Mouse (Mus musculus): ENCODE data around the gene Spaca3. TPM values are rescaled to one million over a fixed set of nuclear protein-coding genes. Genes with fewer than 3 reads are reported as not detected.

The Spaca3 gene
- polyA plus RNA-seq, 1 experiment from 2014 or later, result not detected

- Histone ChIP-seq H3K36me3 (ENCODE audit: control insufficient read depth, insufficient read depth, low read length) (no peaks in the 10 kb centered on the region), H3K4me2 (ENCODE audit: low read length) (no peak overlapping the region), H3K27me3 (ENCODE audit: control insufficient read depth, insufficient read depth, low read length) (no peaks in the 10 kb centered on the region), H3K27ac (replicated peaks; ENCODE audit: low read depth, low read length) (no peak overlapping the region), H3K9me3 (ENCODE audit: control insufficient read depth, low read length) (no peaks in the 10 kb centered on the region), H3K9ac (replicated peaks; ENCODE audit: low read length) (no peak overlapping the region), H3K4me1 (ENCODE audit: control insufficient read depth, insufficient read depth, low read length) (0 out of 2 replicates have a peak, but pooled peaks cover 4% of the 10 kb centered on the region), H3K4me3 (replicated peaks; ENCODE audit: low read depth, low read length) (no peak overlapping the region)
- ATAC-seq (ENCODE audit: low FRiP score, low TSS enrichment) (no peak), DNase-seq (no peak)
- WGBS, result 48% methylated on average over 5 of the region's 5 CpGs
Observed at GRCm38 (mm10) chr11:80851859-80852258, 6.3 kb upstream of the Spaca3 start.

GRCm38 (mm10) chr11:80853014-80853413 lies 5.2 kb upstream of the Spaca3 start:
- Histone ChIP-seq H3K27me3 (ENCODE audit: control insufficient read depth, insufficient read depth, low read length) (no peaks in the 10 kb centered on the region), H3K4me1 (ENCODE audit: control insufficient read depth, insufficient read depth, low read length) (0 out of 2 replicates have a peak, but pooled peaks cover 4% of the 10 kb centered on the region), H3K4me2 (ENCODE audit: low read length) (no peak overlapping the region), H3K4me3 (replicated peaks; ENCODE audit: low read depth, low read length) (no peak overlapping the region), H3K9ac (replicated peaks; ENCODE audit: low read length) (no peak overlapping the region), H3K9me3 (ENCODE audit: control insufficient read depth, low read length) (no peaks in the 10 kb centered on the region), H3K27ac (replicated peaks; ENCODE audit: low read depth, low read length) (no peak overlapping the region), H3K36me3 (ENCODE audit: control insufficient read depth, insufficient read depth, low read length) (no peaks in the 10 kb centered on the region)
- ATAC-seq (ENCODE audit: low FRiP score, low TSS enrichment) (no peak), DNase-seq (peak; percentile 71)
- WGBS, result 38% methylated on average over 3 of the region's 3 CpGs

GRCm38 (mm10) chr11:80854430-80854829 lies 3.7 kb upstream of the Spaca3 start:
- Histone ChIP-seq H3K9ac (replicated peaks; ENCODE audit: low read length) (no peak overlapping the region), H3K4me2 (ENCODE audit: low read length) (no peak overlapping the region), H3K4me3 (replicated peaks; ENCODE audit: low read depth, low read length) (no peak overlapping the region), H3K27me3 (ENCODE audit: control insufficient read depth, insufficient read depth, low read length) (no peaks in the 10 kb centered on the region), H3K36me3 (ENCODE audit: control insufficient read depth, insufficient read depth, low read length) (no peaks in the 10 kb centered on the region), H3K4me1 (ENCODE audit: control insufficient read depth, insufficient read depth, low read length) (0 out of 2 replicates have a peak, but pooled peaks cover 4% of the 10 kb centered on the region), H3K9me3 (ENCODE audit: control insufficient read depth, low read length) (no peaks in the 10 kb centered on the region), H3K27ac (replicated peaks; ENCODE audit: low read depth, low read length) (no peak overlapping the region)
- DNase-seq, result no peak
- 92% methylated on average over 11 of the region's 11 CpGs for WGBS
- ATAC-seq (ENCODE audit: low FRiP score, low TSS enrichment), result no peak

- H3K27me3 ChIP-seq (ENCODE audit: control insufficient read depth, insufficient read depth, low read length), result no peaks in the 10 kb centered on the region
- H3K4me1 ChIP-seq (ENCODE audit: control insufficient read depth, insufficient read depth, low read length), result 0 out of 2 replicates have a peak, but pooled peaks cover 4% of the 10 kb centered on the region
- ATAC-seq (ENCODE audit: low FRiP score, low TSS enrichment), result no peak
- no peaks in the 10 kb centered on the region for H3K36me3 ChIP-seq (ENCODE audit: control insufficient read depth, insufficient read depth, low read length)
- no peak overlapping the region for H3K4me3 ChIP-seq (replicated peaks; ENCODE audit: low read depth, low read length)
- no peak for DNase-seq
- no peak overlapping the region for H3K9ac ChIP-seq (replicated peaks; ENCODE audit: low read length)
- no peak overlapping the region for H3K27ac ChIP-seq (replicated peaks; ENCODE audit: low read depth, low read length)
- no peak overlapping the region for H3K4me2 ChIP-seq (ENCODE audit: low read length)
- H3K9me3 ChIP-seq (ENCODE audit: control insufficient read depth, low read length), result no peaks in the 10 kb centered on the region
- 69% methylated on average over 7 of the region's 7 CpGs for WGBS
Observed at GRCm38 (mm10) chr11:80854908-80855307, 3.3 kb upstream of the Spaca3 start.

GRCm38 (mm10) chr11:80856827-80857226 lies 1.3 kb upstream of the Spaca3 start:
- 80% methylated on average over 2 of the region's 2 CpGs for WGBS
- no peak overlapping the region for H3K9ac ChIP-seq (replicated peaks; ENCODE audit: low read length)
- H3K27ac ChIP-seq (replicated peaks; ENCODE audit: low read depth, low read length), result no peak overlapping the region
- H3K4me3 ChIP-seq (replicated peaks; ENCODE audit: low read depth, low read length), result no peak overlapping the region
- DNase-seq, result no peak
- 0 out of 2 replicates have a peak, but pooled peaks cover 4% of the 10 kb centered on the region for H3K4me1 ChIP-seq (ENCODE audit: control insufficient read depth, insufficient read depth, low read length)
- no peak for ATAC-seq (ENCODE audit: low FRiP score, low TSS enrichment)
- no peaks in the 10 kb centered on the region for H3K27me3 ChIP-seq (ENCODE audit: control insufficient read depth, insufficient read depth, low read length)
- H3K9me3 ChIP-seq (ENCODE audit: control insufficient read depth, low read length), result no peaks in the 10 kb centered on the region
- no peaks in the 10 kb centered on the region for H3K36me3 ChIP-seq (ENCODE audit: control insufficient read depth, insufficient read depth, low read length)
- no peak overlapping the region for H3K4me2 ChIP-seq (ENCODE audit: low read length)

DNA sequence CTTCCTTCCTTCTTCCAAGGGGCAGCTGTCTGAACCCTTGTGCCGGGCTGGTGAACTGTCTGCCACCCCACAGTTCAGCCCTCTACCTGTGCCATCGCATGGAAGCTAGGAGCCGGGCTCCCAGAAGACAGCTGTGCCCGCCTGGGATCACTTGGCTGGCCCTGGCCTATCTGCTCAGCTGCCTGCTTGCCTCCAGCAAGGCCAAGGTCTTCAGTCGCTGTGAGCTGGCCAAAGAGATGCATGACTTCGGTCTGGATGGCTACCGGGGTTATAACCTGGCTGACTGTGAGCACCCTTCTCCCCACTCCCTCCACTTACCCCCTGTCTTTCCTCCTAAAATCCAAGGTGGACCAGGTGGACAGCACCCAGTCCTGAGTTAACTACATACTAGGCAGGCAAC lies 4.8 kb downstream of the Spaca3 start:
- Histone ChIP-seq H3K36me3 (ENCODE audit: control insufficient read depth, insufficient read depth, low read length) (no peaks in the 10 kb centered on the region), H3K4me1 (ENCODE audit: control insufficient read depth, insufficient read depth, low read length) (no peaks in the 10 kb centered on the region), H3K27me3 (ENCODE audit: control insufficient read depth, insufficient read depth, low read length) (no peaks in the 10 kb centered on the region), H3K4me2 (ENCODE audit: low read length) (no peak overlapping the region), H3K4me3 (replicated peaks; ENCODE audit: low read depth, low read length) (no peak overlapping the region), H3K9me3 (ENCODE audit: control insufficient read depth, low read length) (no peaks in the 10 kb centered on the region), H3K9ac (replicated peaks; ENCODE audit: low read length) (no peak overlapping the region), H3K27ac (replicated peaks; ENCODE audit: low read depth, low read length) (no peak overlapping the region)
- WGBS, result 92% methylated on average over 7 of the region's 7 CpGs
- ATAC-seq (ENCODE audit: low FRiP score, low TSS enrichment) (no peak), DNase-seq (no peak)

DNA sequence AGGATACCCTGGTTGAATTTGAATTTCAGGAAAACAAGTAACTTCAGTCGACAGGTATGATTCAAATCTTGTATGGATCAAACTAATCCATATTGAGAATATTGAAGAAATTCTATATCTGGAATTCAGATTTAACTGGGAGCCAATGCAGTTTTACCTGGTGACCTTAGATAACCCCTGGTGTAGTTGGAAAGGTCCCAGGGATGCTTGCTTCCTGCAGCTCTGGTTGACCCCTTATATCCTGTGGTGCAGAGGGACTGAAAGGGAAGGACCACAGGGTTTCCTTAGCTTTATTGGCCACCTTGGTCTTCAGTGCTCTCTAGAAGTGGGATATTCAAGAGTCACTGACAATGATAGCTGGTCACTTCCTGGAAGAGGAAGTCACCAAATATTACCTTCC lies 9.9 kb downstream of the Spaca3 start:
- Histone ChIP-seq H3K9ac (replicated peaks; ENCODE audit: low read length) (no peak overlapping the region), H3K27me3 (ENCODE audit: control insufficient read depth, insufficient read depth, low read length) (no peaks in the 10 kb centered on the region), H3K9me3 (ENCODE audit: control insufficient read depth, low read length) (no peaks in the 10 kb centered on the region), H3K4me3 (replicated peaks; ENCODE audit: low read depth, low read length) (no peak overlapping the region), H3K4me1 (ENCODE audit: control insufficient read depth, insufficient read depth, low read length) (no peaks in the 10 kb centered on the region), H3K36me3 (ENCODE audit: control insufficient read depth, insufficient read depth, low read length) (no peaks in the 10 kb centered on the region), H3K4me2 (ENCODE audit: low read length) (no peak overlapping the region), H3K27ac (replicated peaks; ENCODE audit: low read depth, low read length) (no peak overlapping the region)
- WGBS, result 98% methylated on average over 1 of the region's 1 CpGs
- ATAC-seq (ENCODE audit: low FRiP score, low TSS enrichment), result no peak
- no peak for DNase-seq

GRCm38 (mm10) chr11:80872509-80873474 lies 14.6 kb downstream of the Spaca3 start:
- Histone ChIP-seq H3K9me3 (ENCODE audit: control insufficient read depth, low read length) (no peaks in the 10 kb centered on the region), H3K27ac (replicated peaks; ENCODE audit: low read depth, low read length) (no peak overlapping the region), H3K4me1 (ENCODE audit: control insufficient read depth, insufficient read depth, low read length) (no peaks in the 10 kb centered on the region), H3K9ac (replicated peaks; ENCODE audit: low read length) (no peak overlapping the region), H3K4me2 (ENCODE audit: low read length) (no peak overlapping the region), H3K27me3 (ENCODE audit: control insufficient read depth, insufficient read depth, low read length) (no peaks in the 10 kb centered on the region), H3K36me3 (ENCODE audit: control insufficient read depth, insufficient read depth, low read length) (no peaks in the 10 kb centered on the region), H3K4me3 (replicated peaks; ENCODE audit: low read depth, low read length) (no peak overlapping the region)
- DNase-seq (peak; percentile 72), ATAC-seq (ENCODE audit: low FRiP score, low TSS enrichment) (no peak)
- WGBS, result 70% methylated on average over 17 of the region's 17 CpGs
